Mouse (Mus musculus) bone marrow, adult 2 months (tissue): ENCODE measurements around the gene Pigf.

Source experiments
- CTCF ChIP-seq: fragments of 200-500 bp; IDR thresholded peaks from 2 replicates; pipeline ENCODE4 v1.5.1; 2011; ENCODE audit warnings: low read length, control low read depth; ENCODE audit not compliant: control insufficient read depth, insufficient read depth
- POLR2A ChIP-seq: fragments of 200-500 bp; IDR thresholded peaks from 2 replicates; pipeline ENCODE4 v1.6.1; 2011; ENCODE audit warnings: low read depth, mild to moderate bottlenecking, control low read depth, low read length, borderline replicate concordance; ENCODE audit not compliant: control insufficient read depth

DNA sequence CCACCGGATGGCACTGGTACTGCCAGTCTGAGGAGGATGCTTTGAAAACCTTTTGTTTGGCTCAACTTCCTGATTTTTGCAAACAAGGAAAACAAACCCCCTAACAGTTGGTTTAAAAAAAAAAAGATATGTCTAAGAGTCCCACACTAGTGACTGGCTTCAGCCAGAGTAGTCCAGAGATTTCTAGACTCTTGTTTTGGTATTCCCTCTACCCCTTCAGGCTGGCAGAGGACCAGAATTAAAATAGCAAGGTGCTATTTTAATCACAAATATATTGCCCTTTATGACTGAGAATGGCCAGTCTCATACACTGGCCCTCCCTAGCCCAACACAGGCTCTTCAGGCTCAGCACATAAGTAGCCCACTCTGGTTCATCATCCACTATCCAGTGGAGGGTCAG, 30.5 kb upstream of the Pigf start:
- TF ChIP-seq CTCF: no peak
- TF ChIP-seq POLR2A: no peak
